Mouse (Mus musculus) liver, embryonic 12.5 days (tissue): Measurements from ENCODE around the gene Nubp2. TPM values are rescaled to one million over a fixed set of nuclear protein-coding genes. Genes with fewer than 3 reads are reported as not detected.

Experiments
- ATAC-seq: fragments of 200-750 bp; cut with Nextera tagmentation; 2 replicates; pipeline ENCODE4 v1.8.0; 2017; ENCODE audit warnings: moderate number of reproducible peaks, mild to moderate bottlenecking, moderate library complexity
- H3K27ac ChIP-seq: fragments of 300-500 bp; sonication (generic); 2 replicates; pipeline ENCODE4 v1.5.1; 2016; ENCODE audit warnings: mild to moderate bottlenecking
- H3K27me3 ChIP-seq: fragments of 300-500 bp; sonication (generic); replicated peaks from 2 replicates; pipeline ENCODE4 v1.6.1; 2016; ENCODE audit warnings: mild to moderate bottlenecking, moderate library complexity
- H3K36me3 ChIP-seq: fragments of 300-500 bp; sonication (generic); 2 replicates; pipeline ENCODE4 v1.6.1; 2016; ENCODE audit warnings: mild to moderate bottlenecking, moderate library complexity
- H3K4me1 ChIP-seq: fragments of 300-500 bp; sonication (generic); 2 replicates; pipeline ENCODE4 v1.6.1; 2016
- H3K4me2 ChIP-seq: fragments of 300-500 bp; sonication (generic); 2 replicates; pipeline ENCODE4 v1.6.1; 2016; ENCODE audit warnings: mild to moderate bottlenecking, moderate library complexity
- H3K4me3 ChIP-seq: fragments of 300-500 bp; sonication (generic); 2 replicates; pipeline ENCODE4 v1.5.1; 2016; ENCODE audit warnings: mild to moderate bottlenecking, moderate library complexity
- H3K9ac ChIP-seq: fragments of 300-500 bp; sonication (generic); 2 replicates; pipeline ENCODE4 v1.6.1; 2016; ENCODE audit warnings: mild to moderate bottlenecking, moderate library complexity
- H3K9me3 ChIP-seq: fragments of 300-500 bp; sonication (generic); replicated peaks from 2 replicates; pipeline ENCODE4 v1.6.1; 2016; ENCODE audit warnings: mild to moderate bottlenecking, moderate library complexity
- WGBS: fragments of 180-500 bp; shearing (Covaris S2); methylation state at CpG from one replicate; pipeline ENCODE4 v1.1.7; 2016; ENCODE audit not compliant: insufficient replicate concordance; 5-methylcytosine and 5-hydroxymethylcytosine counted together
- polyA plus RNA-seq: library from polyadenylated mRNA; unstranded; fragments of >200 nt; fragmentation: Nextera tagmentation; extraction: Ambion mirVana; gene quantifications from 2 replicates; pipeline ENCODE4 v1.2.1, GENCODE M21; 2016

The Nubp2 gene
- polyA plus RNA-seq = 97.7 and 108 TPM in 2 replicates

GRCm38 (mm10) chr17:24886134-24886931 lies at the start of gene Nubp2, which contains the start of gene Spsb3:
Gene Nubp2 (minus strand): TSS chr17:24886349.
Gene Spsb3 (plus strand): TSS chr17:24886643.
- Histone ChIP-seq H3K36me3 (peaks cover 77% of the 10 kb centered on the region), H3K9ac (peak within 1 kb of the TSS; percentile 95), H3K4me2 (peak within 1 kb of the TSS; percentile 92), H3K27ac (peak within 1 kb of the TSS; percentile 91), H3K9me3 (no peaks in the 10 kb centered on the region), H3K4me3 (peak within 1 kb of the TSS; percentile 95), H3K4me1 (peaks cover 53% of the 10 kb centered on the region), H3K27me3 (no peaks in the 10 kb centered on the region)
- ATAC-seq = peak; percentile 93
- under 1% methylated on average over 69 of the region's 69 CpGs for WGBS

DNA sequence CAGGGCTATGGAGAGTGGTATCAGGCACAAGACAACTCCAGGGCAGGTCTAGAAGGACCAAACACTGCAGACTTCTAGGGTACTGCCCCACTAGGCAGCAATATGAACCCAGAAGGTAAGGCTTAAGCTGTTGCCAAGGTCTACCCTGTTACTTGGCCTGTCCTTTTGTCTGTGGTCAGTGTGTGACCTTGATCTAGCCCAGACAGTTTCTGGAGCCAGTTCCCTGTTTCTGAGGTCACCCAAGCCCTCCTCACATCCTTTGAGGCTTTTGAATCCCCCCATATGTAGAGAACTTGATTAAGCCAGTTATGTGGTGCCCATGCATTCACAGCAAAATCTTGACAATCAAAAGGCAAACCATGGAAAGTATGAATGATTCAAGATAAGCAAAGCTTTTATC lies 49.5 kb upstream of the Nubp2 start:
- no peaks in the 10 kb centered on the region for H3K27me3 ChIP-seq
- H3K4me1 ChIP-seq = peaks cover 46% of the 10 kb centered on the region
- peak overlapping the region; percentile 82 for H3K9ac ChIP-seq
- no peaks in the 10 kb centered on the region for H3K9me3 ChIP-seq
- H3K27ac ChIP-seq = peak overlapping the region; percentile 84
- no peak for ATAC-seq
- peak overlapping the region; percentile 85 for H3K4me2 ChIP-seq
- H3K36me3 ChIP-seq = peaks cover 36% of the 10 kb centered on the region
- peak overlapping the region; percentile 77 for H3K4me3 ChIP-seq

- peaks cover 46% of the 10 kb centered on the region for H3K4me1 ChIP-seq
- H3K27me3 ChIP-seq = no peaks in the 10 kb centered on the region
- H3K27ac ChIP-seq = peak overlapping the region; percentile 84
- ATAC-seq = no peak
- H3K4me3 ChIP-seq = peak overlapping the region; percentile 77
- no peaks in the 10 kb centered on the region for H3K9me3 ChIP-seq
- peaks cover 36% of the 10 kb centered on the region for H3K36me3 ChIP-seq
- peak overlapping the region; percentile 85 for H3K4me2 ChIP-seq
- WGBS = 68% methylated on average over 4 of the region's 4 CpGs
- peak overlapping the region; percentile 82 for H3K9ac ChIP-seq
Measured at GRCm38 (mm10) chr17:24934926-24935325, 48.8 kb upstream of the Nubp2 start.

DNA sequence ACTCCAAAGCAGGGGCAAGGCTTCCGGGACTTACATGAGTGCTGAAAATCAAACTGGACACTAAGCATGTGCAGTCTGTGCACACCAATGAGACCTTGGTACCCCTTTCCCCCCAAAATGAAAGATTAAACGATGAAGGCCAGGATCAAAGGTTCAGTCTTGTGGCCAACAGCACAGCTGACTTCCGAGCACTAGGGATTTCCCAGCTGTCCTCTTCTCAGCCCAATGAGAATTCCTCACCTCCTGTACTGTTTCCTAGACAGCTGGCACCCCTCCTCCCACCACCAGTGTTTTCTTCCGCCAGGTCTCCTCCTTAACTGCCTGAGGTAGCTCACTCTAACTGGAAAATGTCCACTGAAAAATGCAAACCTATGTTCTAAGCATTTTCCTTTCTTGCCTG lies 47.0 kb upstream of the Nubp2 start:
- WGBS = 84% methylated on average over 4 of the region's 4 CpGs
- H3K9ac ChIP-seq = no peak overlapping the region
- peaks cover 46% of the 10 kb centered on the region for H3K36me3 ChIP-seq
- H3K27me3 ChIP-seq = no peaks in the 10 kb centered on the region
- no peak overlapping the region for H3K4me3 ChIP-seq
- no peak for ATAC-seq
- no peaks in the 10 kb centered on the region for H3K9me3 ChIP-seq
- H3K27ac ChIP-seq = no peak overlapping the region
- H3K4me2 ChIP-seq = no peak overlapping the region
- peaks cover 46% of the 10 kb centered on the region for H3K4me1 ChIP-seq

DNA sequence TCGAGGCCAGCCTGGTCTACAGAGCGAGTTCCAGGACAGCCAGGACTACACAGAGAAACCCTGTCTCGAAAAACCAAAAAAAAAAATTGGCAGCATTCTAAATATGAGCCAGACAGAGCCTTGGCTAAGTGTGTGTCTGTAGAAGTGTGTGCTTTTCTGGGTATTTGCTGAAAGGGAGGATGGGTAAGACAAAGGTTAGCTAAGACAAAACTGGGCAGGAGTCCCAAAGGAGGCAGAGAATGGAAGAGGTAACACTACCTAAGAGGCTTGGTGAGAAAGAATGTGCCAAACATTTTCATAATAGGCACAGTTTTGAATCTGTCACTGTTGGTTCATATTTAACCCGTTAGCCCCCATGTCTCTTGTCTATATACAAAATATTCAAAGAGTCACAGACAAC lies 46.3 kb upstream of the Nubp2 start:
- Histone ChIP-seq H3K4me3 (no peak overlapping the region), H3K9ac (no peak overlapping the region; the same call in 1 of the 2 replicates), H3K4me2 (no peak overlapping the region), H3K27me3 (no peaks in the 10 kb centered on the region), H3K4me1 (peaks cover 42% of the 10 kb centered on the region), H3K36me3 (peaks cover 53% of the 10 kb centered on the region), H3K9me3 (no peaks in the 10 kb centered on the region), H3K27ac (no peak overlapping the region)
- ATAC-seq = no peak
- WGBS = 89% methylated on average over 4 of the region's 4 CpGs

GRCm38 (mm10) chr17:24929506-24929905 lies 43.4 kb upstream of the Nubp2 start:
- peaks cover 22% of the 10 kb centered on the region for H3K4me1 ChIP-seq
- WGBS = 96% methylated on average over 1 of the region's 1 CpGs
- no peak overlapping the region for H3K27ac ChIP-seq
- no peak overlapping the region for H3K9ac ChIP-seq
- H3K27me3 ChIP-seq = no peaks in the 10 kb centered on the region
- H3K4me3 ChIP-seq = no peak overlapping the region
- no peak for ATAC-seq
- H3K36me3 ChIP-seq = peaks cover 80% of the 10 kb centered on the region
- H3K9me3 ChIP-seq = no peaks in the 10 kb centered on the region
- H3K4me2 ChIP-seq = no peak overlapping the region

DNA sequence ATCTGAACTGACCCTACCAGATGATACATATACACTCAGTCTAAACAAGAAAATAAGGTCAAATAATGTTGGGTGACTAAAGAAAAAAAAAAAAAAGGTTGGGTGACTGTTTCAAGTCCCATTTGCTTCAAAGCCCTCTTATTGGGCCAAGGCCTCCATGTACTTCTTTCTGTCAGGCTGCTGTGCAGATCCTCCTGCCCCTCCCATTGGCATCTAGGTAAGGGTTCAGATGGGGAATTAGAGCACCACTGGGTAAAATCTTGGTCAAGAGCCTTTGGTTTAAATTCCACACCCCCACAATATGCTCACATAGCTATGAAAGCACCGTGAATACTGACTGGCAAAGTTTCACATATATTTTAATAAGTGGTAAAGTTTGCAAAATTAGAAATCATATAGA lies 37.1 kb upstream of the Nubp2 start:
- no peak overlapping the region for H3K4me2 ChIP-seq
- WGBS = 90% methylated on average over 1 of the region's 1 CpGs
- no peak overlapping the region for H3K9ac ChIP-seq
- H3K36me3 ChIP-seq = peaks cover 98% of the 10 kb centered on the region
- no peaks in the 10 kb centered on the region for H3K4me1 ChIP-seq
- H3K27ac ChIP-seq = no peak overlapping the region
- H3K27me3 ChIP-seq = no peaks in the 10 kb centered on the region
- no peak overlapping the region for H3K4me3 ChIP-seq
- no peaks in the 10 kb centered on the region for H3K9me3 ChIP-seq
- ATAC-seq = no peak

DNA sequence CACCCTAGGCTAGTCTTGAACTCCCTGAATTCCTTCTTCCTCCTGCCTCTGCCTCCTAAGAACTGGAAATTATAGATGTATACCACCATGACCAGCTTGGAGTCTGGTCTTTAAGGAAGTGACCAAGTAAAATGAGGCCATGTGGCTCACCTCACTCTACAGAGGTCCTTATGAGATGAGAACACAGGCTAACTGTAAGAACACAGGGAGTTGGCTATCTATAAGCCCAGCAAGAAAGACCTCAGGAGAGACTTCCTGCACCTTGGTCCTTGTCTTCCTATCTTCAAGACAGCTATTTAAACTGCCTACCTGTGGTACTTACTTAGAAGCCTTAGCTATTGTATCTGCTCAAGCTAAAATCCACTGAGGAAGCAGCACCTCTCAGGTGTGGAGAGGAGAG lies 27.8 kb upstream of the Nubp2 start:
- H3K4me2 ChIP-seq = no peak overlapping the region
- no peak for ATAC-seq
- H3K27ac ChIP-seq = no peak overlapping the region
- no peaks in the 10 kb centered on the region for H3K9me3 ChIP-seq
- H3K9ac ChIP-seq = no peak overlapping the region
- H3K36me3 ChIP-seq = peaks cover 99% of the 10 kb centered on the region
- H3K4me3 ChIP-seq = no peak overlapping the region
- H3K27me3 ChIP-seq = no peaks in the 10 kb centered on the region
- no peaks in the 10 kb centered on the region for H3K4me1 ChIP-seq

DNA sequence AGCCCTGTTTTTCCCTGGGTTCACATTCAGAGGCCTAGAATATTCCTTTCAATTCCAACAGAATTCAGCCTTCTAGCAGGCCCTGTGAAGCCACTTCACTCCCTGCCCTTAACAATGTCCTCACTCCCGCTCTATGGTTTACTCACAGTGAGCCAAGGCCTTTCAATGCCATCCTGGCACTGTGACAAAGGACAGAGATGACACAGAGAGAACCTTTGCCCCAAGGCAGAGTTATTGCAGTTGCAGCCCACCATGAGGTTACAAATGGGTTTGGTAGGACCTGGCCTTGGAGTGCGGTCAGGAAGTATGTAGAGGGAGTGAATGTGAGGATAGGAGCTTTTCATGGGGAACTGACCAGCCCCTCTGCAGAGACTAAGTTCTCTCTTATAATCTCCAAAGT lies 21.4 kb upstream of the Nubp2 start:
- 91% methylated on average over 2 of the region's 2 CpGs for WGBS
- no peak overlapping the region for H3K9ac ChIP-seq
- H3K27me3 ChIP-seq = no peaks in the 10 kb centered on the region
- peaks cover 100% of the 10 kb centered on the region for H3K36me3 ChIP-seq
- no peak overlapping the region for H3K27ac ChIP-seq
- no peak for ATAC-seq
- H3K9me3 ChIP-seq = no peaks in the 10 kb centered on the region
- H3K4me2 ChIP-seq = no peak overlapping the region
- H3K4me3 ChIP-seq = no peak overlapping the region
- H3K4me1 ChIP-seq = peaks cover 19% of the 10 kb centered on the region

GRCm38 (mm10) chr17:24903767-24904166 lies 17.6 kb upstream of the Nubp2 start:
- Histone ChIP-seq H3K4me1 (peaks cover 39% of the 10 kb centered on the region), H3K27ac (peak overlapping the region; percentile 98), H3K36me3 (peaks cover 100% of the 10 kb centered on the region), H3K4me2 (peak overlapping the region; percentile 66), H3K27me3 (no peaks in the 10 kb centered on the region), H3K9me3 (no peaks in the 10 kb centered on the region), H3K4me3 (no peak overlapping the region), H3K9ac (peak overlapping the region; percentile 64)
- ATAC-seq = no peak
- WGBS = 92% methylated on average over 9 of the region's 9 CpGs

DNA sequence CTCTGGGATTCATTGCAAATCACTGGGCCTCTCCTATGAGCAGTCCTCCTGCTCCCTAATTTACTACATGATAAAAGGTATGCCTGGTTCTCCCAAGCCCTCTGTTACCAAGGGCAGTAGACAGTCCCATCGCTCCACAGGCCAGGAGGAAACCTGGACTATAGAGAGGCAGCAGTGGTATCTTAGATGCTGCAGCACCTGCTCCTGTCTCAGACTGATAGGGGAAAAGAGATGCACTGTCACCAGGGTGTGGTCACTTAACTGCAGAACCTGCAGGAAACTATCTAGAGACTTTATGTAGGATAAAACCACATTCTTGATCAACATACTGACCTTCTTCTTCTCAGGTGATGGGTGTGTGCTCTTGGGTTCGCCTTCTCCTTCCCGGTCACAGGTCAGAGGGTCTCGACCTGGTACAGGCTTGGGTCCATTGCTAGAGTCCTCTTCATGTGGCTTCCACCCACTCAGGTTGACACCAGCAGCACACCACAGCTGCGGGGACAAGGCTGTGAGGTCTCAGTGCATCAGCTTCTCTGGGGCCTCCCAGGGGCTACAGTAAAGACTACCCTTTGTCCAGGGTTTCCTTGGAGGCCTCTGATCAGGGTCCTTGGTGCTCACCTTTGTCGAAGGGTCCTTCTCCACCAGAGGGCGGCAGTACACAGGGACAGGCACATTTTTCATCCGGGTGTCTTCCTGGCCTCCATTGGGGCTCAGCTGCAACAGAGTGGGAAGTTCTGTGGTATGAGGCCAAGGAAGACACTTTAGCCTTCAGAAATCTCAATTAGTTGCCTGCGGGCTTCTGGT lies 16.7 kb upstream of the Nubp2 start:
- no peaks in the 10 kb centered on the region for H3K9me3 ChIP-seq
- peak overlapping the region; percentile 64 for H3K9ac ChIP-seq
- 36% methylated on average over 9 of the region's 9 CpGs for WGBS
- H3K4me1 ChIP-seq = peaks cover 43% of the 10 kb centered on the region
- peak overlapping the region; percentile 37 for H3K4me3 ChIP-seq
- peaks cover 100% of the 10 kb centered on the region for H3K36me3 ChIP-seq
- no peaks in the 10 kb centered on the region for H3K27me3 ChIP-seq
- peak overlapping the region; percentile 98 for H3K27ac ChIP-seq
- H3K4me2 ChIP-seq = peak overlapping the region; percentile 66
- ATAC-seq = peak; percentile 98

DNA sequence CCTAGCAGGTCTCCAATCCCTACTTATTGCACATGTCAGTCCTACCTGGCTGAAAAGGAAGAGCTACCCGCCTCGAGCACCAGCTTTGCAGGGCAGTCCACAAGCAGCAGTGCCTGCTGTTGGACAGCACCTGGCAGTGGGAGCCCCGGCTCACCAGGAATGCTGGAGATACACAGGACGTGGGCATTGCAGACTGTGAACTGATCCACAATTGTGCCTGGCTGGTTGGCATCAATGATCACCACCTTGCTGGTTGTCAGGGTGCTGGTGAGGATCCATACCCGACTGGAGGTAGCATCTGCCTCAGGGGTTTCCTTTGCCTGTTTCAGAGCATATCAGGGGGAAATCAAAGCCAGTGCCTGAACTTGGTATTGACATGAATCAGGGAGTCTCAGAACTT lies 16.0 kb upstream of the Nubp2 start:
- Histone ChIP-seq H3K9me3 (no peaks in the 10 kb centered on the region), H3K4me2 (peak overlapping the region; percentile 66), H3K27me3 (no peaks in the 10 kb centered on the region), H3K27ac (peak overlapping the region; percentile 98), H3K4me3 (0 out of 2 replicates have a peak overlapping the region, but pooled peaks have one; percentile 3), H3K9ac (peak overlapping the region; percentile 36; the same call in 1 of the 2 replicates), H3K4me1 (peaks cover 50% of the 10 kb centered on the region), H3K36me3 (peaks cover 100% of the 10 kb centered on the region)
- ATAC-seq = no peak
- WGBS = 75% methylated on average over 5 of the region's 5 CpGs
